In genomic region chr10:40998330-40998729, GRCm38 (mm10) we compare ENCODE assay signal across 10 mouse cellular contexts.
DNase-seq lines count a peak whose midpoint lies in the region; ATAC-seq and TF ChIP-seq lines count a peak whose summit lies in the region.
"Had no signal": no experiment of that assay in that cellular context is flagged by ENCODE, and none has a peak within 500 bp of the region (broad histone marks: within the 10 kb centered on the region; RNA-seq: fewer than 3 reads in every experiment).

No protein-coding gene starts in this region.

- WGBS in neural tube, embryonic 12.5 days: 59% methylated on average over 7 of the region's 7 CpGs
- 70% methylated on average over 7 of the region's 7 CpGs for WGBS in intestine, postnatal 0 days

- H3K4me2 ChIP-seq in neural tube, embryonic 12.5 days (replicated peaks): 0 out of 2 replicates have a peak overlapping the region, but pooled peaks have one; percentile 12
- no peak overlapping the region for H3K4me2 ChIP-seq in intestine, postnatal 0 days (replicated peaks; ENCODE audit: low read depth)
- H3K4me2 ChIP-seq: limb, embryonic 12.5 days had no signal

- TF ChIP-seq CTCF in intestine, postnatal 0 days (IDR thresholded peaks at IDR 0.05; ENCODE audit: low read depth): no peak

- no peak overlapping the region for H3K9ac ChIP-seq in neural tube, embryonic 12.5 days
- H3K9ac ChIP-seq in intestine, postnatal 0 days (ENCODE audit: low read depth, low read length): no peak overlapping the region
- H3K9ac ChIP-seq: limb, embryonic 12.5 days had no signal

- no peaks in the 10 kb centered on the region for H3K9me3 ChIP-seq in neural tube, embryonic 12.5 days
- no peaks in the 10 kb centered on the region for H3K9me3 ChIP-seq in intestine, postnatal 0 days (ENCODE audit: control insufficient read depth)
- H3K9me3 ChIP-seq: limb, embryonic 12.5 days had no signal

- H3K36me3 ChIP-seq in neural tube, embryonic 12.5 days: no peaks in the 10 kb centered on the region
- H3K36me3 ChIP-seq in intestine, postnatal 0 days (ENCODE audit: control insufficient read depth, insufficient read depth): no peaks in the 10 kb centered on the region
- H3K36me3 ChIP-seq: limb, embryonic 12.5 days had no signal

- H3K27me3 ChIP-seq in neural tube, embryonic 12.5 days (replicated peaks): no peaks in the 10 kb centered on the region
- H3K27me3 ChIP-seq in intestine, postnatal 0 days (replicated peaks; ENCODE audit: control insufficient read depth, insufficient read depth, low read length): no peaks in the 10 kb centered on the region
- H3K27me3 ChIP-seq: CH12.LX; limb, embryonic 12.5 days had no signal

- DNase-seq in heart, postnatal 4 days: peak; percentile 17
- no peak for DNase-seq in heart, adult 8-10 months (ENCODE audit: low spot score)
- peak; percentile 36 for DNase-seq in cerebellum, adult 11-12 months
- DNase-seq in kidney, postnatal 25 days: peak; percentile 43 to 47
- no peak for DNase-seq in thymus, postnatal 4 days
- no peak for DNase-seq in heart, adult 9 months (ENCODE audit: low spot score in 2 of 2)

- H3K4me1 ChIP-seq in neural tube, embryonic 12.5 days: peaks cover 6% of the 10 kb centered on the region; the same call in 1 of the 2 replicates
- H3K4me1 ChIP-seq in intestine, postnatal 0 days (replicated peaks; ENCODE audit: control insufficient read depth, insufficient read depth, low read length): no peaks in the 10 kb centered on the region
- H3K4me1 ChIP-seq: limb, embryonic 12.5 days had no signal

- ATAC-seq in neural tube, embryonic 12.5 days (ENCODE audit: low FRiP score, low read depth): peak; percentile 75; the same call in 1 of the 2 replicates
- ATAC-seq in intestine, postnatal 0 days: no peak

- H3K4me3 ChIP-seq in neural tube, embryonic 12.5 days: no peak overlapping the region
- no peak overlapping the region for H3K4me3 ChIP-seq in intestine, postnatal 0 days (ENCODE audit: low read depth, low read length)
- H3K4me3 ChIP-seq: limb, embryonic 12.5 days had no signal

- H3K27ac ChIP-seq in neural tube, embryonic 12.5 days: no peak overlapping the region; the same call in 1 of the 2 replicates
- no peak overlapping the region for H3K27ac ChIP-seq in intestine, postnatal 0 days (ENCODE audit: low read depth, low read length)
- H3K27ac ChIP-seq: limb, embryonic 12.5 days had no signal

Comparison
In these comparisons a context has a peak if more than half of its experiments do, and no peak if none do; other contexts are left out.
1. DNase-seq: peak in heart, postnatal 4 days (single experiment), cerebellum, adult 11-12 months (single experiment) and kidney, postnatal 25 days (2 of 2); none in heart, adult 8-10 months (single experiment), thymus, postnatal 4 days (single experiment) and heart, adult 9 months (0 of 2).